Mouse (Mus musculus): ENCODE data around the gene Zbtb8a.

Zbtb8a gene

GRCm38 (mm10) chr4:129332846-129333245 is 45.1 kb downstream of the Zbtb8a start:
- no peak for DNase-seq

- DNase-seq: no peak
Measured at GRCm38 (mm10) chr4:129326191-129326590, 51.7 kb downstream of the Zbtb8a start.

- no peak for DNase-seq
Measured at GRCm38 (mm10) chr4:129324756-129325155, 53.2 kb downstream of the Zbtb8a start.

- DNase-seq: no peak
Measured at GRCm38 (mm10) chr4:129323491-129323890, 54.4 kb downstream of the Zbtb8a start.

- no peak for DNase-seq
Measured at GRCm38 (mm10) chr4:129322042-129322441, 55.9 kb downstream of the Zbtb8a start.

- DNase-seq: no peak
Measured at GRCm38 (mm10) chr4:129320876-129321275, 57.0 kb downstream of the Zbtb8a start.

GRCm38 (mm10) chr4:129313886-129314285 is 64.0 kb downstream of the Zbtb8a start:
- DNase-seq: no peak

- no peak for DNase-seq
Measured at GRCm38 (mm10) chr4:129307936-129308335, 70.0 kb downstream of the Zbtb8a start.

- no peak for DNase-seq
Measured at GRCm38 (mm10) chr4:129304306-129304705, 73.6 kb downstream of the Zbtb8a start.

GRCm38 (mm10) chr4:129303816-129304215 is 74.1 kb downstream of the Zbtb8a start:
- DNase-seq: no peak
